Mouse (Mus musculus) embryo, embryonic 11 days (tissue): ENCODE results near the gene Nav3.
"Not testable (repeated sequence)": the region's sequence is repeated elsewhere in the genome, so short reads cannot be mapped to it uniquely, and the experiment has no call there.

Source experiments
- DNase-seq: peaks from one replicate; pipeline ENCODE4 v3.0.0-alpha.2; 2015

The Nav3 gene

GRCm38 (mm10) chr10:110455838-110456493 is at the start of gene Nav3:
Nav3 (minus strand) TSS chr10:110456204.
- DNase-seq, result peak; percentile 92

GRCm38 (mm10) chr10:110485306-110485705 is 29.3 kb upstream of the Nav3 start:
- DNase-seq, result no peak

GRCm38 (mm10) chr10:110484822-110485221 is 28.8 kb upstream of the Nav3 start:
- no peak for DNase-seq

GRCm38 (mm10) chr10:110479189-110479588 is 23.2 kb upstream of the Nav3 start:
- DNase-seq, result no peak

GRCm38 (mm10) chr10:110477689-110478314 is 21.8 kb upstream of the Nav3 start:
- DNase-seq, result no peak

GRCm38 (mm10) chr10:110474107-110474506 is 18.1 kb upstream of the Nav3 start:
- DNase-seq, result no peak

GRCm38 (mm10) chr10:110469445-110469844 is 13.4 kb upstream of the Nav3 start:
- DNase-seq, result no peak

GRCm38 (mm10) chr10:110455063-110455837 is 754 bp downstream of the Nav3 start:
- DNase-seq, result peak; percentile 39

GRCm38 (mm10) chr10:110453566-110453965 is 2.4 kb downstream of the Nav3 start:
- DNase-seq, result no peak

- DNase-seq, result no peak
Measured at GRCm38 (mm10) chr10:110440396-110440795, 15.6 kb downstream of the Nav3 start.

GRCm38 (mm10) chr10:110431078-110431477 is 24.9 kb downstream of the Nav3 start:
- DNase-seq, result no peak

- peak; percentile 23 for DNase-seq
Measured at GRCm38 (mm10) chr10:110429578-110429977, 26.4 kb downstream of the Nav3 start.

- DNase-seq, result no peak
Measured at GRCm38 (mm10) chr10:110429052-110429451, 27.0 kb downstream of the Nav3 start.

- no peak for DNase-seq
Measured at GRCm38 (mm10) chr10:110421533-110421932, 34.5 kb downstream of the Nav3 start.

- no peak for DNase-seq
Measured at GRCm38 (mm10) chr10:110417003-110417402, 39.0 kb downstream of the Nav3 start.

GRCm38 (mm10) chr10:110415624-110416023 is 40.4 kb downstream of the Nav3 start:
- no peak for DNase-seq

GRCm38 (mm10) chr10:110413281-110413897 is 42.6 kb downstream of the Nav3 start:
- DNase-seq, result no peak

GRCm38 (mm10) chr10:110402950-110403349 is 53.1 kb downstream of the Nav3 start:
- no peak for DNase-seq

GRCm38 (mm10) chr10:110400642-110401041 is 55.4 kb downstream of the Nav3 start:
- DNase-seq, result no peak

GRCm38 (mm10) chr10:110398643-110399042 is 57.4 kb downstream of the Nav3 start:
- DNase-seq, result no peak

- no peak for DNase-seq
Measured at GRCm38 (mm10) chr10:110386476-110387197, 69.4 kb downstream of the Nav3 start.

GRCm38 (mm10) chr10:110383506-110384229 is 72.3 kb downstream of the Nav3 start:
- not testable (repeated sequence) for DNase-seq
